26 mouse cellular contexts compared by ENCODE assay signal in the genomic region with DNA sequence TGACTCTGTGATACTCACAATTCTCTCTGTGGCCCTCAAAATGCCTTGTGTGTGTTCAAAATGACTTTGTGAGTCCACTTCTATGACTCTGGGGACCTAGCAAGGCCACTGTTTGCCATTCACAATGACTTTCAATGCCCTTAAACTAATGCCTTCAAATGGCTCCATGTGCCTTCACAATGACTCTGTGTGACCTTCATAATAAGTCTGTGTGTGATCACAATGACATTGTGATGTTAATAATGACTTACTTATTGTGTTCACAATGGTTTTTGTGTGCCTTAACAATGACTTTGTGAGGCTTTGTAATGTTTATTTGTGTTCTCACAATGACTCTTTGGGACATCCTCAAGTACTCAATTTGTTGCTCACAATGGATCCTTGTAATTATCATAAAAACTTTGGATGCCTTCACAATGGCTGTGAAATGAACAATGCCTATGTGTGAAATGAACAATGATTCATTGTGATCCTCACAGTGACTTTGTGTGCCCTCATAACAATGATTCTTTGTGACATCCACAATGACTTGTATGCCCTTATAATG.
DNase-seq lines count a peak whose midpoint lies in the region; ATAC-seq lines count a peak whose summit lies in the region.
"Had no signal": no experiment of that assay in that cellular context is flagged by ENCODE, and none has a peak within 500 bp of the region (broad histone marks: within the 10 kb centered on the region; RNA-seq: fewer than 3 reads in every experiment).

No protein-coding gene starts in this region.

- H3K4me3 ChIP-seq in midbrain, embryonic 11.5 days (ENCODE audit: low read depth, low read length): no peak overlapping the region
- no peak overlapping the region for H3K4me3 ChIP-seq in midbrain, embryonic 10.5 days
- H3K4me3 ChIP-seq: embryonic facial prominence, embryonic 13.5 days; embryonic facial prominence, embryonic 15.5 days; erythroblast, embryonic 14.5 days; forebrain, embryonic 10.5 days; forebrain, embryonic 12.5 days had no signal

- H3K27me3 ChIP-seq in midbrain, embryonic 11.5 days (ENCODE audit: control insufficient read depth, insufficient read depth, low read length): no peaks in the 10 kb centered on the region
- H3K27me3 ChIP-seq in midbrain, embryonic 10.5 days (ENCODE audit: low read depth, poor library complexity, severe bottlenecking): no peaks in the 10 kb centered on the region
- H3K27me3 ChIP-seq: embryonic facial prominence, embryonic 13.5 days; embryonic facial prominence, embryonic 15.5 days; forebrain, embryonic 12.5 days; Patski had no signal

- H3K27ac ChIP-seq in midbrain, embryonic 11.5 days (ENCODE audit: low read depth, low read length): no peak overlapping the region
- H3K27ac ChIP-seq in midbrain, embryonic 10.5 days (replicated peaks): no peak overlapping the region
- H3K27ac ChIP-seq: embryonic facial prominence, embryonic 13.5 days; embryonic facial prominence, embryonic 15.5 days; forebrain, embryonic 10.5 days; forebrain, embryonic 12.5 days had no signal

- no peaks in the 10 kb centered on the region for H3K4me1 ChIP-seq in midbrain, embryonic 11.5 days (ENCODE audit: control insufficient read depth, insufficient read depth, low read length)
- no peaks in the 10 kb centered on the region for H3K4me1 ChIP-seq in midbrain, embryonic 10.5 days
- H3K4me1 ChIP-seq: embryonic facial prominence, embryonic 13.5 days; embryonic facial prominence, embryonic 15.5 days; forebrain, embryonic 10.5 days; forebrain, embryonic 12.5 days had no signal

- H3K36me3 ChIP-seq in midbrain, embryonic 11.5 days (ENCODE audit: control insufficient read depth, insufficient read depth, low read length): no peaks in the 10 kb centered on the region
- peaks cover 5% of the 10 kb centered on the region for H3K36me3 ChIP-seq in midbrain, embryonic 10.5 days
- H3K36me3 ChIP-seq: embryonic facial prominence, embryonic 13.5 days; embryonic facial prominence, embryonic 15.5 days; G1E had no signal

- H3K4me2 ChIP-seq in midbrain, embryonic 11.5 days: no peak overlapping the region
- H3K4me2 ChIP-seq: embryonic facial prominence, embryonic 13.5 days; embryonic facial prominence, embryonic 15.5 days; forebrain, embryonic 12.5 days had no signal

- no peaks in the 10 kb centered on the region for H3K9me3 ChIP-seq in midbrain, embryonic 11.5 days (ENCODE audit: control insufficient read depth, low read length)
- H3K9me3 ChIP-seq in midbrain, embryonic 10.5 days (replicated peaks): no peaks in the 10 kb centered on the region
- H3K9me3 ChIP-seq: embryonic facial prominence, embryonic 15.5 days; forebrain, embryonic 10.5 days; forebrain, embryonic 12.5 days; G1E had no signal

- H3K9ac ChIP-seq in midbrain, embryonic 11.5 days (ENCODE audit: low read length): no peak overlapping the region
- H3K9ac ChIP-seq: embryonic facial prominence, embryonic 13.5 days; embryonic facial prominence, embryonic 15.5 days; forebrain, embryonic 12.5 days had no signal

- peak; percentile 49 for DNase-seq in midbrain, embryonic 11.5 days (ENCODE audit: low spot score, missing footprints)
- no peak for DNase-seq in midbrain, embryonic 10.5 days (ENCODE audit: low spot score)
- DNase-seq in ES-CJ7 (ENCODE audit: low read depth, low spot score): peak; percentile 87
- DNase-seq in R1 (ENCODE audit: low read depth, low spot score): peak; percentile 91
- no peak for DNase-seq in adrenal gland, postnatal 14 days
- DNase-seq in spleen, postnatal 4 days (ENCODE audit: low spot score in 2 of 2): no peak
- DNase-seq in urinary bladder, postnatal 14 days (ENCODE audit: low spot score): no peak
- DNase-seq: adrenal gland, adult 8-10 months; adrenal gland, postnatal 25 days; cerebellum, adult 11 months; cerebellum, adult 18-20 months; cerebellum, adult 8-10 months; cerebellum, adult 9-11 months; cerebellum, postnatal 14 days; cerebellum, postnatal 36 days; embryo, embryonic 11 days had no signal

- ATAC-seq in midbrain, embryonic 11.5 days (ENCODE audit: low FRiP score): no peak
- ATAC-seq: activated CD4-positive, CD25-positive, alpha-beta regulatory T cell, adult 4 months; forebrain, embryonic 14.5 days; forebrain, embryonic 16.5 days; Patski had no signal

Comparison
In these comparisons a context has a peak if more than half of its experiments do, and no peak if none do; other contexts are left out.
1. DNase-seq: peak in midbrain, embryonic 11.5 days (single experiment), ES-CJ7 (single experiment) and R1 (single experiment); none in midbrain, embryonic 10.5 days (single experiment), adrenal gland, postnatal 14 days (single experiment), spleen, postnatal 4 days (0 of 2) and urinary bladder, postnatal 14 days (single experiment).